Mouse (Mus musculus) heart, adult 18-20 months (tissue): Measurements from ENCODE around the gene Mad2l1bp. TPM values are rescaled to one million over a fixed set of nuclear protein-coding genes. Genes with fewer than 3 reads are reported as not detected.

Experiments used
- DNase-seq, 2 experiments: peaks; one replicate each; pipeline ENCODE4 v3.0.0; 2021 to 2022; ENCODE audit warnings: mixed read lengths in 1 of 2
- total RNA-seq, 2 experiments: library from RNA; stranded (reverse); gene quantifications; 2 replicates each; pipeline ENCODE4 v1.2.3; 2021

Mad2l1bp gene
- total RNA-seq, 2 experiments from 2014 or later, result 28.0 to 30.4 TPM

GRCm38 (mm10) chr17:46110402-46111289 is 42.7 kb downstream of the Mad2l1bp start, which contains the start of gene Mrps18a:
TSS of gene Mrps18a (plus strand) at chr17:46110986.
- peak; percentile 87 to 90 for DNase-seq

GRCm38 (mm10) chr17:46108286-46108685 is 45.1 kb downstream of the Mad2l1bp start:
- no peak for DNase-seq

GRCm38 (mm10) chr17:46104487-46104886 is 48.9 kb downstream of the Mad2l1bp start:
- peak; percentile 70 to 84 for DNase-seq

GRCm38 (mm10) chr17:46102608-46103159 is 50.7 kb downstream of the Mad2l1bp start:
- DNase-seq, result no peak

- DNase-seq, result no peak
These were observed 51.4 kb downstream of the Mad2l1bp start for GRCm38 (mm10) chr17:46101906-46102305.

GRCm38 (mm10) chr17:46098525-46098924 is 54.8 kb downstream of the Mad2l1bp start:
- no peak for DNase-seq

Other genes with a start within 250 kb of the Mad2l1bp start
- 100 to 1,000 TPM; 233 to 240 TPM for gene Vegfa, start 121.2 kb downstream of the Mad2l1bp start, total RNA-seq
- 100 to 1,000 TPM; 143 to 145 TPM for gene Mrps18a, start 42.6 kb downstream of the Mad2l1bp start, total RNA-seq
- gene Rsph9, start 9.3 kb downstream of the Mad2l1bp start, total RNA-seq, result under 1 TPM; 0.41 to 0.60 TPM
- gene Gtpbp2, start 7.5 kb upstream of the Mad2l1bp start, total RNA-seq, result 10 to 100 TPM; 49.5 to 51.2 TPM
- gene Polh, start 49.1 kb upstream of the Mad2l1bp start, total RNA-seq, result 1 to 10 TPM; 8.0 to 9.5 TPM
- gene Xpo5, start 49.2 kb upstream of the Mad2l1bp start, total RNA-seq, result 10 to 100 TPM; 20.5 to 21.7 TPM
- gene Polr1c, start 94.5 kb upstream of the Mad2l1bp start, total RNA-seq, result 10 to 100 TPM; 24.5 to 27.2 TPM
- 10 to 100 TPM; 73.6 to 77.5 TPM for gene Yipf3, start 94.5 kb upstream of the Mad2l1bp start, total RNA-seq
- under 1 TPM; 0.18 to 0.37 TPM for gene Lrrc73, start 100.0 kb upstream of the Mad2l1bp start, total RNA-seq
- 10 to 100 TPM; 29.7 to 29.9 TPM for gene Tjap1, start 129.5 kb upstream of the Mad2l1bp start, total RNA-seq
- under 1 TPM; 0.20 to 0.21 TPM for gene Dlk2, start 143.9 kb upstream of the Mad2l1bp start, total RNA-seq
- 1 to 10 TPM; 3.6 to 4.2 TPM for gene Abcc10, start 174.8 kb upstream of the Mad2l1bp start, total RNA-seq
- 10 to 100 TPM; 17.1 to 21.7 TPM for gene Zfp318, start 230.2 kb upstream of the Mad2l1bp start, total RNA-seq